Mouse (Mus musculus): ENCODE measurements around the gene Cxcr5. TPM values are rescaled to one million over a fixed set of nuclear protein-coding genes. Genes with fewer than 3 reads are reported as not detected.

The Cxcr5 gene
- total and polyA plus RNA-seq, 2 experiments from 2014 or later = not detected

DNA sequence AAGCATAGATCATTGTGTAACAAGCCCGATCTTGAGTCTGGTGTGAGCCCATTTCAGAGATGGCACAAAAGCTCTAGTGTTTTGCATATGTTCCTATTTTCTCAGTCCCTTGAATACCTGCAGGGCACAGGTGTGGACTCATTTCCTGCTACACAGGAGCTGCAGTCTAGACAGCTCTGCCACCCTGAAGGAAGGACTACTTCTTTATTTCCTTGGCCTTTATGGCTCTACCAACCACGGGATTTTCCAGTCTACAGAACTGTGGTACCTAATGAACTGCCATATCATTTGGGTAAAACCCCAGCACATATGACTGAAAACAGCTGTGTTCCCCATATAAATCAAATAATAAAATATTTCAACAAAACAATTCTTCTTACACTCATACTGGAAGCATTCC lies 13.4 kb upstream of the Cxcr5 start:
- no peaks in the 10 kb centered on the region for H3K4me1 ChIP-seq (ENCODE audit: insufficient read depth, low read length)
- no peak for DNase-seq (ENCODE audit: low spot score)
- 95% methylated on average over 2 of the region's 2 CpGs for WGBS
- no peak for ATAC-seq (ENCODE audit: low FRiP score)
- no peaks in the 10 kb centered on the region for H3K9me3 ChIP-seq (ENCODE audit: low read length)
- no peak overlapping the region for H3K4me3 ChIP-seq (ENCODE audit: low read depth, low read length)
- H3K27me3 ChIP-seq (ENCODE audit: insufficient read depth, low read length) = no peaks in the 10 kb centered on the region
- H3K27ac ChIP-seq (ENCODE audit: low read depth, low read length) = no peak overlapping the region
- H3K4me2 ChIP-seq (ENCODE audit: low read depth, low read length, poor library complexity, severe bottlenecking) = no peak overlapping the region
- no peak for TF ChIP-seq CTCF (IDR thresholded peaks at IDR 0.05)
- no peak overlapping the region for H3K9ac ChIP-seq (replicated peaks; ENCODE audit: low read length, poor library complexity, severe bottlenecking)
- no peaks in the 10 kb centered on the region for H3K36me3 ChIP-seq (ENCODE audit: insufficient read depth, low read length)

- H3K9me3 ChIP-seq (ENCODE audit: low read length) = no peaks in the 10 kb centered on the region
- DNase-seq (ENCODE audit: low spot score) (no peak), ATAC-seq (ENCODE audit: low FRiP score) (no peak)
- H3K27me3 ChIP-seq (ENCODE audit: insufficient read depth, low read length) = no peaks in the 10 kb centered on the region
- H3K4me1 ChIP-seq (ENCODE audit: insufficient read depth, low read length) = no peaks in the 10 kb centered on the region
- WGBS = 74% methylated on average over 4 of the region's 4 CpGs
- no peak overlapping the region for H3K4me3 ChIP-seq (ENCODE audit: low read depth, low read length)
- H3K36me3 ChIP-seq (ENCODE audit: insufficient read depth, low read length) = no peaks in the 10 kb centered on the region
- no peak overlapping the region for H3K4me2 ChIP-seq (ENCODE audit: low read depth, low read length, poor library complexity, severe bottlenecking)
- H3K27ac ChIP-seq (ENCODE audit: low read depth, low read length) = no peak overlapping the region
- TF ChIP-seq CTCF (IDR thresholded peaks at IDR 0.05) = no peak
- H3K9ac ChIP-seq (replicated peaks; ENCODE audit: low read length, poor library complexity, severe bottlenecking) = no peak overlapping the region
Measured at GRCm38 (mm10) chr9:44573306-44573705, 11.6 kb upstream of the Cxcr5 start.

- 79% methylated on average over 12 of the region's 12 CpGs for WGBS
- Histone ChIP-seq H3K4me1 (ENCODE audit: insufficient read depth, low read length) (no peaks in the 10 kb centered on the region), H3K27ac (ENCODE audit: low read depth, low read length) (no peak overlapping the region), H3K4me2 (ENCODE audit: low read depth, low read length, poor library complexity, severe bottlenecking) (no peak overlapping the region), H3K9ac (replicated peaks; ENCODE audit: low read length, poor library complexity, severe bottlenecking) (no peak overlapping the region), H3K4me3 (ENCODE audit: low read depth, low read length) (no peak overlapping the region), H3K9me3 (ENCODE audit: low read length) (no peaks in the 10 kb centered on the region), H3K36me3 (ENCODE audit: insufficient read depth, low read length) (no peaks in the 10 kb centered on the region), H3K27me3 (ENCODE audit: insufficient read depth, low read length) (no peaks in the 10 kb centered on the region)
- no peak for TF ChIP-seq CTCF (IDR thresholded peaks at IDR 0.05)
- DNase-seq (ENCODE audit: low spot score) (no peak), ATAC-seq (ENCODE audit: low FRiP score) (no peak)
Measured at GRCm38 (mm10) chr9:44570939-44571382, 9.3 kb upstream of the Cxcr5 start.

GRCm38 (mm10) chr9:44568083-44568455 lies 6.4 kb upstream of the Cxcr5 start:
- Histone ChIP-seq H3K4me2 (ENCODE audit: low read depth, low read length, poor library complexity, severe bottlenecking) (no peak overlapping the region), H3K9me3 (ENCODE audit: low read length) (no peaks in the 10 kb centered on the region), H3K9ac (replicated peaks; ENCODE audit: low read length, poor library complexity, severe bottlenecking) (no peak overlapping the region), H3K4me1 (ENCODE audit: insufficient read depth, low read length) (no peaks in the 10 kb centered on the region), H3K4me3 (ENCODE audit: low read depth, low read length) (no peak overlapping the region), H3K27me3 (ENCODE audit: insufficient read depth, low read length) (no peaks in the 10 kb centered on the region), H3K36me3 (ENCODE audit: insufficient read depth, low read length) (no peaks in the 10 kb centered on the region), H3K27ac (ENCODE audit: low read depth, low read length) (no peak overlapping the region)
- DNase-seq (ENCODE audit: low spot score) (no peak), ATAC-seq (ENCODE audit: low FRiP score) (no peak)
- WGBS = 22% methylated on average over 7 of the region's 7 CpGs
- no peak for TF ChIP-seq CTCF (IDR thresholded peaks at IDR 0.05)

DNA sequence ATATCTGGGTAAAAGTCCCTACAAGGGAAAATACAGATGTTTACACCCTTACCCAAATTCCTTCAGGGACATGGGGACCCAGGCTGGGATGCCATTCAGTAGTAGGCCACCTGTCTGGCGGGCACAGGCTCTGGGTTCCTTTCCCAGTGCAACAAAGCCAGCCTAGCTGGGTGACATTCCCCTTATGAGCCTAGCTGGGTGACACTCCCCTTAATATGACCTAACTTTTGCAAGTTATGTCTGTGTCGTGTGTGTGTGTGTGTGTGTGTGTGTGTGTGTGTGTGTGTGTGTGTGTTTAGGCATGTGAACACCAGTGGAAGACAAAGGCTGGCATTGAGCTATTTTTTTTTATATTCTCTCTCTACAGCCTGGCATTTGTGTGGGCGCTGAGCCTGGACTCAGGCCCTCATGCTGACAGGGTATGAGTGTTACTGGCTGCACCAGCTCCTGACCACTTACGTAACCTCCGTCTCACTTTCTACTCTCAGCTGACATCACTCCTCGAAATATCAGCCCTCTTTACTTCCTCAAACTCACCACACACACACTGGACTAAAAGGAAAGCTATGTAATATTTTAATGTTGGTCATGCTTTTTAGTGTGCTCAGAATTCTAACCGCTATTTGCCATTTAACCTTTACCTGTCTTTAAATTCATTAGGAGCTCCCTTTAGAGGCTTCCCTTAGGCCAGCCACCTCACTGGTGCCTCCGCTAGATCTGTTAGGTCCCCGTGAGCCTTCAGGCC lies 5.8 kb upstream of the Cxcr5 start:
- no peak for TF ChIP-seq CTCF (IDR thresholded peaks at IDR 0.05)
- Histone ChIP-seq H3K4me1 (ENCODE audit: insufficient read depth, low read length) (no peaks in the 10 kb centered on the region), H3K4me2 (ENCODE audit: low read depth, low read length, poor library complexity, severe bottlenecking) (no peak overlapping the region), H3K36me3 (ENCODE audit: insufficient read depth, low read length) (no peaks in the 10 kb centered on the region), H3K27me3 (ENCODE audit: insufficient read depth, low read length) (no peaks in the 10 kb centered on the region), H3K9me3 (ENCODE audit: low read length) (no peaks in the 10 kb centered on the region), H3K27ac (ENCODE audit: low read depth, low read length) (no peak overlapping the region), H3K9ac (replicated peaks; ENCODE audit: low read length, poor library complexity, severe bottlenecking) (no peak overlapping the region), H3K4me3 (ENCODE audit: low read depth, low read length) (no peak overlapping the region)
- ATAC-seq (ENCODE audit: low FRiP score) = no peak
- no peak for DNase-seq (ENCODE audit: low spot score)
- 76% methylated on average over 9 of the region's 9 CpGs for WGBS

DNA sequence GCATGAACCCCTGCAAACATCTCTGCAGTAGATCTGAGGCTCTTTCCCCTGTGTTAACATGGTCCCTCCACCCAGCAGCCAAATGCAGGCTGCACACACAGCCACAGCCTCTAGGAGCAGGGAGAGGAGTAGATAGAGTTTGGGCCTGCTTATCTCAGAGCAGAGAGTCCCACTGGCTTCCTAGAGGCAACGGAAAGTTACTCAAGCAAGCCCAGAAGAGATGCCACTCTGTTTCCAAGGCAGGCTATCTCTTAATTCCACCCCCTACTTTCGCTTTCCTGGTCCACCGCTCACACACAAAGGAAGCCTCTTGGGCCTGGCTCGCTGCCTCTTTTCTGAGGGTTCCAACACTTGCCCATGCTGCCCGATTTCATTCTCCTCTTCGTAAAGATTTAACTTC lies 3.7 kb upstream of the Cxcr5 start:
- no peaks in the 10 kb centered on the region for H3K27me3 ChIP-seq (ENCODE audit: insufficient read depth, low read length)
- H3K9me3 ChIP-seq (ENCODE audit: low read length) = no peaks in the 10 kb centered on the region
- H3K9ac ChIP-seq (replicated peaks; ENCODE audit: low read length, poor library complexity, severe bottlenecking) = no peak overlapping the region
- H3K4me3 ChIP-seq (ENCODE audit: low read depth, low read length) = no peak overlapping the region
- H3K4me2 ChIP-seq (ENCODE audit: low read depth, low read length, poor library complexity, severe bottlenecking) = no peak overlapping the region
- ATAC-seq (ENCODE audit: low FRiP score) (no peak), DNase-seq (ENCODE audit: low spot score) (peak; percentile 55)
- no peak for TF ChIP-seq CTCF (IDR thresholded peaks at IDR 0.05)
- WGBS = 13% methylated on average over 6 of the region's 6 CpGs
- H3K36me3 ChIP-seq (ENCODE audit: insufficient read depth, low read length) = no peaks in the 10 kb centered on the region
- no peaks in the 10 kb centered on the region for H3K4me1 ChIP-seq (ENCODE audit: insufficient read depth, low read length)
- no peak overlapping the region for H3K27ac ChIP-seq (ENCODE audit: low read depth, low read length)
